Mouse (Mus musculus): ENCODE measurements at regions not wholly inside any gene's neighbourhood (a gene's known extent, or its start where the extent isn't known, plus 50 kb on each side); places are given as distances from the start of the nearest gene placed in this dataset.

GRCm38 (mm10) chr3:152025122-152025521 is 140.9 kb downstream of the Gipc2 start:
- Histone ChIP-seq H3K4me2 (no peak overlapping the region), H3K27ac (ENCODE audit: low read depth) (no peak overlapping the region), H3K9ac (no peak overlapping the region), H3K4me3 (ENCODE audit: low read depth, low read length) (no peak overlapping the region), H3K27me3 (ENCODE audit: insufficient read depth, low read length) (no peaks in the 10 kb centered on the region), H3K36me3 (ENCODE audit: insufficient read depth) (no peaks in the 10 kb centered on the region), H3K9me3 (ENCODE audit: low read depth, low read length) (no peaks in the 10 kb centered on the region), H3K4me1 (ENCODE audit: insufficient read depth) (no peaks in the 10 kb centered on the region)
- no peak for TF ChIP-seq CTCF (IDR thresholded peaks at IDR 0.05; ENCODE audit: low read depth)
- WGBS, result 74% methylated on average over 8 of the region's 8 CpGs
- DNase-seq, result no peak
- no peak for ATAC-seq (ENCODE audit: insufficient read depth)

GRCm38 (mm10) chr3:152006747-152007146 is 159.3 kb downstream of the Gipc2 start:
- no peak overlapping the region for H3K9ac ChIP-seq
- H3K9me3 ChIP-seq (ENCODE audit: low read depth, low read length), result no peaks in the 10 kb centered on the region
- H3K27ac ChIP-seq (ENCODE audit: low read depth), result no peak overlapping the region
- no peak overlapping the region for H3K4me2 ChIP-seq
- H3K36me3 ChIP-seq (ENCODE audit: insufficient read depth), result no peaks in the 10 kb centered on the region
- no peak overlapping the region for H3K4me3 ChIP-seq (ENCODE audit: low read depth, low read length)
- no peak for TF ChIP-seq CTCF (IDR thresholded peaks at IDR 0.05; ENCODE audit: low read depth)
- H3K4me1 ChIP-seq (ENCODE audit: insufficient read depth), result no peaks in the 10 kb centered on the region
- DNase-seq (peak; percentile 67), ATAC-seq (ENCODE audit: insufficient read depth) (peak; percentile 75; the same call in 1 of the 2 replicates)
- no peaks in the 10 kb centered on the region for H3K27me3 ChIP-seq (ENCODE audit: insufficient read depth, low read length)
- WGBS, result 43% methylated on average over 4 of the region's 4 CpGs

GRCm38 (mm10) chr3:152005366-152006025 is 160.5 kb downstream of the Gipc2 start:
- Histone ChIP-seq H3K4me2 (no peak overlapping the region), H3K27me3 (ENCODE audit: insufficient read depth, low read length) (no peaks in the 10 kb centered on the region), H3K27ac (ENCODE audit: low read depth) (no peak overlapping the region), H3K4me3 (ENCODE audit: low read depth, low read length) (no peak overlapping the region), H3K36me3 (ENCODE audit: insufficient read depth) (no peaks in the 10 kb centered on the region), H3K9ac (no peak overlapping the region), H3K9me3 (ENCODE audit: low read depth, low read length) (no peaks in the 10 kb centered on the region), H3K4me1 (ENCODE audit: insufficient read depth) (no peaks in the 10 kb centered on the region)
- WGBS, result 86% methylated on average over 3 of the region's 3 CpGs
- DNase-seq (no peak), ATAC-seq (ENCODE audit: insufficient read depth) (no peak)
- TF ChIP-seq CTCF (IDR thresholded peaks at IDR 0.05; ENCODE audit: low read depth), result no peak

GRCm38 (mm10) chr3:152004411-152004955 is 161.5 kb downstream of the Gipc2 start:
- Histone ChIP-seq H3K27ac (ENCODE audit: low read depth) (no peak overlapping the region), H3K9ac (no peak overlapping the region), H3K9me3 (ENCODE audit: low read depth, low read length) (no peaks in the 10 kb centered on the region), H3K36me3 (ENCODE audit: insufficient read depth) (no peaks in the 10 kb centered on the region), H3K4me3 (ENCODE audit: low read depth, low read length) (no peak overlapping the region), H3K4me1 (ENCODE audit: insufficient read depth) (no peaks in the 10 kb centered on the region), H3K27me3 (ENCODE audit: insufficient read depth, low read length) (no peaks in the 10 kb centered on the region), H3K4me2 (no peak overlapping the region)
- ATAC-seq (ENCODE audit: insufficient read depth) (no peak; the same call in 1 of the 2 replicates), DNase-seq (peak; percentile 59)
- 72% methylated on average over 7 of the region's 7 CpGs for WGBS
- no peak for TF ChIP-seq CTCF (IDR thresholded peaks at IDR 0.05; ENCODE audit: low read depth)

GRCm38 (mm10) chr3:151997534-151998107 is 160.2 kb upstream of the Ptgfr start:
- Histone ChIP-seq H3K36me3 (ENCODE audit: insufficient read depth) (no peaks in the 10 kb centered on the region), H3K4me3 (ENCODE audit: low read depth, low read length) (no peak overlapping the region), H3K27me3 (ENCODE audit: insufficient read depth, low read length) (no peaks in the 10 kb centered on the region), H3K4me1 (ENCODE audit: insufficient read depth) (no peaks in the 10 kb centered on the region), H3K9ac (no peak overlapping the region), H3K27ac (ENCODE audit: low read depth) (no peak overlapping the region), H3K9me3 (ENCODE audit: low read depth, low read length) (no peaks in the 10 kb centered on the region), H3K4me2 (no peak overlapping the region)
- TF ChIP-seq CTCF (IDR thresholded peaks at IDR 0.05; ENCODE audit: low read depth), result no peak
- WGBS, result 57% methylated on average over 4 of the region's 4 CpGs
- DNase-seq (no peak), ATAC-seq (ENCODE audit: insufficient read depth) (no peak)

- no peaks in the 10 kb centered on the region for H3K9me3 ChIP-seq (ENCODE audit: low read depth, low read length)
- H3K4me2 ChIP-seq, result no peak overlapping the region
- H3K4me3 ChIP-seq (ENCODE audit: low read depth, low read length), result no peak overlapping the region
- no peaks in the 10 kb centered on the region for H3K4me1 ChIP-seq (ENCODE audit: insufficient read depth)
- DNase-seq (no peak), ATAC-seq (ENCODE audit: insufficient read depth) (no peak)
- 79% methylated on average over 4 of the region's 4 CpGs for WGBS
- no peak overlapping the region for H3K27ac ChIP-seq (ENCODE audit: low read depth)
- H3K27me3 ChIP-seq (ENCODE audit: insufficient read depth, low read length), result no peaks in the 10 kb centered on the region
- H3K9ac ChIP-seq, result no peak overlapping the region
- H3K36me3 ChIP-seq (ENCODE audit: insufficient read depth), result no peaks in the 10 kb centered on the region
- no peak for TF ChIP-seq CTCF (IDR thresholded peaks at IDR 0.05; ENCODE audit: low read depth)
These were observed 159.7 kb upstream of the Ptgfr start for GRCm38 (mm10) chr3:151997111-151997510.

- no peak overlapping the region for H3K4me3 ChIP-seq (ENCODE audit: low read depth, low read length)
- TF ChIP-seq CTCF (IDR thresholded peaks at IDR 0.05; ENCODE audit: low read depth), result no peak
- DNase-seq, result no peak
- H3K27me3 ChIP-seq (ENCODE audit: insufficient read depth, low read length), result no peaks in the 10 kb centered on the region
- WGBS, result 70% methylated on average over 1 of the region's 1 CpGs
- ATAC-seq (ENCODE audit: insufficient read depth), result no peak
- H3K4me1 ChIP-seq (ENCODE audit: insufficient read depth), result no peaks in the 10 kb centered on the region
- no peak overlapping the region for H3K27ac ChIP-seq (ENCODE audit: low read depth)
- no peak overlapping the region for H3K4me2 ChIP-seq
- no peaks in the 10 kb centered on the region for H3K36me3 ChIP-seq (ENCODE audit: insufficient read depth)
- no peaks in the 10 kb centered on the region for H3K9me3 ChIP-seq (ENCODE audit: low read depth, low read length)
- H3K9ac ChIP-seq, result no peak overlapping the region
These were observed 150.8 kb upstream of the Ptgfr start for GRCm38 (mm10) chr3:151988221-151988620.

All from lung, embryonic 14.5 days (tissue).